Mouse (Mus musculus) midbrain, embryonic 14.5 days (tissue): ENCODE data around the gene Syt16. TPM values are rescaled to one million over a fixed set of nuclear protein-coding genes. Genes with fewer than 3 reads are reported as not detected.

ENCODE experiments used
- ATAC-seq: fragments of 200-750 bp; cut with Nextera tagmentation; 2 replicates; pipeline ENCODE4 v1.8.0; 2017; ENCODE audit warnings: moderate number of reproducible peaks, moderate library complexity; ENCODE audit not compliant: low FRiP score, low TSS enrichment
- DNase-seq: peaks from one replicate; pipeline ENCODE4 v3.0.0-alpha.2; 2015
- H3K27ac ChIP-seq: fragments of 300-500 bp; sonication (generic); replicated peaks from 2 replicates; pipeline ENCODE4 v1.5.1; 2014; ENCODE audit warnings: mild to moderate bottlenecking, low read depth, low read length, moderate library complexity
- H3K27me3 ChIP-seq: fragments of 300-500 bp; sonication (generic); 2 replicates; pipeline ENCODE4 v1.6.1; 2014; ENCODE audit warnings: low read length, control low read depth, mixed read lengths; ENCODE audit not compliant: control insufficient read depth, insufficient read depth
- H3K36me3 ChIP-seq: fragments of 300-500 bp; sonication (generic); 2 replicates; pipeline ENCODE4 v1.6.1; 2014; ENCODE audit warnings: low read length, control low read depth; ENCODE audit not compliant: control insufficient read depth, insufficient read depth
- H3K4me1 ChIP-seq: fragments of 300-500 bp; sonication (generic); 2 replicates; pipeline ENCODE4 v1.6.1; 2014; ENCODE audit warnings: mild to moderate bottlenecking, antibody characterized with exemption, low read length, control low read depth; ENCODE audit not compliant: control insufficient read depth, insufficient read depth
- H3K4me2 ChIP-seq: fragments of 300-500 bp; sonication (generic); 2 replicates; pipeline ENCODE4 v1.6.1; 2014; ENCODE audit warnings: mild to moderate bottlenecking, low read length, moderate library complexity
- H3K4me3 ChIP-seq: fragments of 300-500 bp; sonication (generic); replicated peaks from 2 replicates; pipeline ENCODE4 v1.5.1; 2014; ENCODE audit warnings: low read depth, low read length
- H3K9ac ChIP-seq: fragments of 300-500 bp; sonication (generic); replicated peaks from 2 replicates; pipeline ENCODE4 v1.6.1; 2014; ENCODE audit warnings: mild to moderate bottlenecking, low read length, moderate library complexity
- H3K9me3 ChIP-seq: fragments of 300-500 bp; sonication (generic); 2 replicates; pipeline ENCODE4 v1.6.1; 2016; ENCODE audit warnings: low read length, control low read depth, mixed read lengths; ENCODE audit not compliant: control insufficient read depth
- WGBS: fragments of 180-500 bp; shearing (Covaris S2); extraction: QIAGEN DNeasy Blood & Tissue Kit; methylation state at CpG from one replicate; pipeline ENCODE4 v1.1.7; 2014; 5-methylcytosine and 5-hydroxymethylcytosine counted together
- polyA plus RNA-seq: library from polyadenylated mRNA; unstranded; fragments of >200 nt; fragmentation: Nextera tagmentation; extraction: Ambion mirVana; gene quantifications from 2 replicates; pipeline ENCODE4 v1.2.1, GENCODE M21; 2014

Gene Syt16
- polyA plus RNA-seq, 1 experiment from 2014 or later = 88.4 TPM

DNA sequence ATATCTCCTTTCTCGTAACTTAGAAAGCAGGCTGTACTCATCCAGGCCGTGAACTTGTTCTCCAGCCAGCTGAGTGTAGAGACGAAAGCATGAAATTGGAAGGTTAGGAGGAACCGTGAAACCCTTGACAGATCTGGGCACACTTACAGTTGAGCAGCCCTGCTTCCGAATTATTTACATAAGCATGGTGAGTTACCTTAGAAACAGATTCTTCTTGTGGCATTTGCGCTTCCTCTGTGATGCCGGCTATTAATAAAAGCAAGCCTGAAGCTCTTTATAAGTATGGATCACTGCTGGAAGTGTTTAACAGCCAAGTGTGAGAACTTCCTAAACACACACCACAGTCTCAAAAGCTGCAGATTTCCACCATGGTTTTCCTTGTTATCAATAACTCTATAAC, 144.7 kb downstream of the Syt16 start:
- Histone ChIP-seq H3K9ac (no peak overlapping the region), H3K4me1 (no peaks in the 10 kb centered on the region), H3K4me2 (no peak overlapping the region), H3K27ac (no peak overlapping the region), H3K4me3 (no peak overlapping the region), H3K36me3 (no peaks in the 10 kb centered on the region), H3K9me3 (no peaks in the 10 kb centered on the region), H3K27me3 (no peaks in the 10 kb centered on the region)
- DNase-seq (peak; percentile 27), ATAC-seq (no peak)
- WGBS = 36% methylated on average over 7 of the region's 7 CpGs

- Histone ChIP-seq H3K27me3 (no peaks in the 10 kb centered on the region), H3K9me3 (no peaks in the 10 kb centered on the region), H3K27ac (no peak overlapping the region), H3K9ac (no peak overlapping the region), H3K4me2 (no peak overlapping the region), H3K36me3 (no peaks in the 10 kb centered on the region), H3K4me1 (no peaks in the 10 kb centered on the region), H3K4me3 (no peak overlapping the region)
- 35% methylated on average over 5 of the region's 5 CpGs for WGBS
- no peak for ATAC-seq
- DNase-seq = no peak
These were observed 146.9 kb downstream of the Syt16 start for GRCm38 (mm10) chr12:74144385-74144784.

DNA sequence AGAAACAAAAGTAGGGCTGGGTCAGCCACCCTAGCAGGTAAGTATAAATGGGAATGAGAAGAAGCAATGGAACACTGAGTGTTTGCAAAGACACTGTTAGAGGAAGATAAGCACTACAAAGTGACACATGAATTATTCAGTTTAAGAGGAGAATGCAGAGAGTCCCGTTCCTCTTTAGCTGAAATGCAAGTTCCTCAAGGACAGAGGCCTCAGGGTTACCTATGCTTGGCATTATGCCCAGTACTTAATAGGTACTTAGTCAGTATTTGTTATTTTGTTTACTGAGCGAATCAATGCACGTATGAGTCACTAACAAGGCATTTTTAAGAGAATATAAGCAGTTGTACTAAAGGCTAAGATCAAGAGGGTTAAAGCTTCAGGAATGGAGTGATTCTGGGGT, 163.3 kb downstream of the Syt16 start:
- no peak for ATAC-seq
- Histone ChIP-seq H3K27ac (no peak overlapping the region), H3K4me3 (no peak overlapping the region), H3K36me3 (no peaks in the 10 kb centered on the region), H3K9me3 (no peaks in the 10 kb centered on the region), H3K4me1 (no peaks in the 10 kb centered on the region), H3K9ac (no peak overlapping the region), H3K4me2 (no peak overlapping the region), H3K27me3 (no peaks in the 10 kb centered on the region)
- DNase-seq = no peak
- WGBS = 75% methylated on average over 3 of the region's 3 CpGs

- H3K9me3 ChIP-seq = no peaks in the 10 kb centered on the region
- DNase-seq = no peak
- no peaks in the 10 kb centered on the region for H3K4me1 ChIP-seq
- WGBS = 88% methylated on average over 2 of the region's 2 CpGs
- H3K36me3 ChIP-seq = no peaks in the 10 kb centered on the region
- H3K9ac ChIP-seq = no peak overlapping the region
- no peak overlapping the region for H3K4me3 ChIP-seq
- ATAC-seq = no peak
- H3K4me2 ChIP-seq = no peak overlapping the region
- no peaks in the 10 kb centered on the region for H3K27me3 ChIP-seq
- no peak overlapping the region for H3K27ac ChIP-seq
These were observed 165.6 kb downstream of the Syt16 start for GRCm38 (mm10) chr12:74163080-74163479.

DNA sequence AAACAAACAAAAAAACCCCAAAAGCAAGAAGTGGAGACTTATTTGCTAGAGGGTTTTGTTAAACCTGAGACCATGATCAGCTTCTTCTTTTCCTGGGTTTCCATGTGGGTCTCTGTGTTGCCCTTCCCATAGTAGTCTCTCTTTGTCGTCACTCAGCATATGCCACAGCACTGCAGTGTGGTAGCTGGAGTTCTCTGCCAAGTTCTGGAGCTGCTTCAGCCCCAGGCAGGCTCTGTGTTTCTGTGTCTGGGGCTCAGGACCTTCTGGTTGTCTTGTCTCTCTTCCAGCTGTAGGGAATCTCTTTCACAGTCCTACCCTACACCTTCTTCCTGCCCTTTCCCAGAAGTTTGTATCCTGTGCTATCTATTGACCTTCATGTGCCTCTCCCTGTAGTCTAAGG, 173.8 kb downstream of the Syt16 start:
- no peaks in the 10 kb centered on the region for H3K36me3 ChIP-seq
- no peak overlapping the region for H3K9ac ChIP-seq
- ATAC-seq = no peak
- no peak for DNase-seq
- no peak overlapping the region for H3K4me3 ChIP-seq
- 74% methylated on average over 1 of the region's 1 CpGs for WGBS
- H3K4me2 ChIP-seq = no peak overlapping the region
- H3K27ac ChIP-seq = no peak overlapping the region
- no peaks in the 10 kb centered on the region for H3K9me3 ChIP-seq
- 0 out of 2 replicates have a peak, but pooled peaks cover 8% of the 10 kb centered on the region for H3K4me1 ChIP-seq
- no peaks in the 10 kb centered on the region for H3K27me3 ChIP-seq

DNA sequence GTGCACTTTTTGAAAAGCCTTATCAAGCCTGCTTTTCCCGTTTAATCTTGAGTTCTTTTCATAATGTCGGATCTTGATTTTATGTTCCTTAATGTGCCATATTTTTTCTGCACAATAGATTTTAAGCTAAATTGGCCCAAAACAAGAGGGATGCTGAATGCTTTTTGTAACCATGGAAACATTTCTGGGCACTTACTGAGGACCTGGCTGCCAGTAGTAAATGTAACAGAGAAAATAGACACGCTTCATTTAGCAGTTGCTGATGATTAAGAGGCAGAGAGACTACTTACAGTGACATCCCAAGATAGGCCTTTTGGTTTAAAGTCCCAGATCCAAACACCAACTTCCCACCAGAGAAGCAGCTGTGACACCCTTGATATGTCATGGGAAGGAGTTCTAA, 176.4 kb downstream of the Syt16 start:
- H3K4me2 ChIP-seq = no peak overlapping the region
- H3K9me3 ChIP-seq = no peaks in the 10 kb centered on the region
- no peak overlapping the region for H3K27ac ChIP-seq
- no peak overlapping the region for H3K4me3 ChIP-seq
- H3K27me3 ChIP-seq = no peaks in the 10 kb centered on the region
- no peaks in the 10 kb centered on the region for H3K36me3 ChIP-seq
- 0 out of 2 replicates have a peak, but pooled peaks cover 8% of the 10 kb centered on the region for H3K4me1 ChIP-seq
- DNase-seq = peak; percentile 40
- H3K9ac ChIP-seq = no peak overlapping the region
- 27% methylated on average over 3 of the region's 3 CpGs for WGBS
- ATAC-seq = no peak

- no peaks in the 10 kb centered on the region for H3K9me3 ChIP-seq
- ATAC-seq (no peak), DNase-seq (no peak)
- H3K27me3 ChIP-seq = no peaks in the 10 kb centered on the region
- no peak overlapping the region for H3K4me2 ChIP-seq
- WGBS = 73% methylated on average over 17 of the region's 17 CpGs
- no peak overlapping the region for H3K27ac ChIP-seq
- no peaks in the 10 kb centered on the region for H3K36me3 ChIP-seq
- H3K9ac ChIP-seq = no peak overlapping the region
- H3K4me1 ChIP-seq = no peaks in the 10 kb centered on the region
- no peak overlapping the region for H3K4me3 ChIP-seq
These were observed 187.1 kb downstream of the Syt16 start for GRCm38 (mm10) chr12:74184596-74184995.

DNA sequence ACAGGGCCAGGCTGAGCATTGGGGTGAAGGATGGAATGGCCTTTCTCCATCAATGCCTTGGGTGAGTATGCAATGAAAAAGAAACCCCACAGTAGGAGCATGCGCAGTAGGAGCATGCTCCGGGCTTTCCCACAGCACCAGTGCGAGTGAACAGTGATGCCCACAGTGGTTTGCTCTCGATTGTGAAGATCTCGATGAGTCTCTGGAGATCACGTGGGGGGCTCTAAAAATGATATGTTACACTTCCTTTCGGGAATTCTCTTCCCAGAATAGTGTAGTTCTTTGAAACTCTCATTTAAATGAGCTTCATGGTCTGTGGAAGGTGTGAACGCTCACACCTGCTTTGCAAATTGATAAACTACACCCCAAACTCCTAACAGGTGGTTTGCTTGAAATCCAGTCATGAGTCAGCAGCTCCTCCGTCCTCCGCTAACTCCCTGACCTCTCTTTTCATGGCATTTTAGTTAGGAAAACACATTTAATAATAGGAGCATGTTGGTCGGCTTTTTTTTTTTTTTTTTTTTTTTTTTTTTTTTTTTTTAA, 190.9 kb downstream of the Syt16 start:
- Histone ChIP-seq H3K4me1 (no peaks in the 10 kb centered on the region), H3K9me3 (no peaks in the 10 kb centered on the region), H3K4me3 (no peak overlapping the region), H3K36me3 (no peaks in the 10 kb centered on the region), H3K9ac (no peak overlapping the region), H3K4me2 (no peak overlapping the region), H3K27ac (no peak overlapping the region), H3K27me3 (no peaks in the 10 kb centered on the region)
- no peak for DNase-seq
- ATAC-seq = no peak
- WGBS = 81% methylated on average over 11 of the region's 11 CpGs

DNA sequence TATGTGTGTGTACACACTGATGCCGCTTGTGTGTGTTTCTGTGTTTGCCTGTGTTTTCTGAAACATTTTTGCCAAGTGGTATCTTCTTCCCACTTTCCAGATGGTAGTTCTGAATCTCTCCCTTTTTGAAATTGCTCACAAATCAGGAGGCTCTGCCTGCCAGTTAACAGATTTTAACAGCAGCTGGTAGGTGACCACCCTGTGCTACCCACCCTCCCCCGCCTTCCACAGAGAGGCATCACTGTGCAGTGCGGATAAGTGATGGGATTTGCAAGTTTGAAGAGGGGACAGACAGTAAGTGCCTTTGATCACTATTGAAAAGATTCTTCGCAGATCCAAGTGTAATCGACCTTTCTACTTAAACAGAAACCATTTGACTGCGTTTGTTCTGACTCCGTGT, 191.4 kb downstream of the Syt16 start:
- Histone ChIP-seq H3K36me3 (no peaks in the 10 kb centered on the region), H3K27me3 (no peaks in the 10 kb centered on the region), H3K4me3 (no peak overlapping the region), H3K4me1 (no peaks in the 10 kb centered on the region), H3K4me2 (no peak overlapping the region), H3K9me3 (no peaks in the 10 kb centered on the region), H3K27ac (no peak overlapping the region), H3K9ac (no peak overlapping the region)
- WGBS = 21% methylated on average over 7 of the region's 7 CpGs
- DNase-seq (peak; percentile 36), ATAC-seq (no peak)
